Mouse (Mus musculus): ENCODE data around the gene Ly6g5c. TPM values are rescaled to one million over a fixed set of nuclear protein-coding genes. Genes with fewer than 3 reads are reported as not detected.
"Not testable (repeated sequence)": the region's sequence is repeated elsewhere in the genome, so short reads cannot be mapped to it uniquely, and the experiment has no call there.

Ly6g5c gene
- polyA plus RNA-seq, 2 experiments = not detected

- Histone ChIP-seq H3K27ac (replicated peaks; ENCODE audit: low read depth, low read length) (peak overlapping the region; percentile 71), H3K4me3 (replicated peaks; ENCODE audit: low read length) (peak overlapping the region; percentile 98), H3K27me3 (ENCODE audit: control insufficient read depth, insufficient read depth, low read length) (no peaks in the 10 kb centered on the region), H3K4me2 (replicated peaks; ENCODE audit: low read depth, low read length, severe bottlenecking) (peak overlapping the region; percentile 74), H3K4me1 (ENCODE audit: control insufficient read depth, insufficient read depth, low read length) (peaks cover 12% of the 10 kb centered on the region), H3K36me3 (ENCODE audit: control insufficient read depth, insufficient read depth, low read length) (peaks cover 46% of the 10 kb centered on the region), H3K9me3 (ENCODE audit: control insufficient read depth, low read length) (no peaks in the 10 kb centered on the region), H3K9ac (ENCODE audit: low read depth, low read length, severe bottlenecking) (peak overlapping the region; percentile 90)
- ATAC-seq (ENCODE audit: low FRiP score, low read depth) (no peak), DNase-seq (ENCODE audit: low spot score) (no peak)
- no peak for TF ChIP-seq POLR2A (IDR thresholded peaks at IDR 0.05; ENCODE audit: borderline replicate concordance, extremely low read depth, insufficient read depth, insufficient read length)
- WGBS = 0% methylated on average over 33 of the region's 33 CpGs
These were observed 12.7 kb downstream of the Ly6g5c start for GRCm38 (mm10) chr17:35120745-35121142.

- peak; percentile 68; the same call in 1 of the 2 replicates for TF ChIP-seq POLR2A (IDR thresholded peaks at IDR 0.05; ENCODE audit: borderline replicate concordance, extremely low read depth, insufficient read depth, insufficient read length)
- peaks cover 41% of the 10 kb centered on the region for H3K36me3 ChIP-seq (ENCODE audit: control insufficient read depth, insufficient read depth, low read length)
- peak within 1 kb of the TSS; percentile 98 for H3K4me3 ChIP-seq (replicated peaks; ENCODE audit: low read length)
- H3K4me1 ChIP-seq (ENCODE audit: control insufficient read depth, insufficient read depth, low read length) = peaks cover 12% of the 10 kb centered on the region
- DNase-seq (ENCODE audit: low spot score) (peak; percentile 100), ATAC-seq (ENCODE audit: low FRiP score, low read depth) (peak; percentile 96)
- H3K9me3 ChIP-seq (ENCODE audit: control insufficient read depth, low read length) = no peaks in the 10 kb centered on the region
- peak within 1 kb of the TSS; percentile 90 for H3K9ac ChIP-seq (ENCODE audit: low read depth, low read length, severe bottlenecking)
- peak within 1 kb of the TSS; percentile 74 for H3K4me2 ChIP-seq (replicated peaks; ENCODE audit: low read depth, low read length, severe bottlenecking)
- under 1% methylated on average over 49 of the region's 50 CpGs for WGBS
- peak within 1 kb of the TSS; percentile 84 for H3K27ac ChIP-seq (replicated peaks; ENCODE audit: low read depth, low read length)
- no peaks in the 10 kb centered on the region for H3K27me3 ChIP-seq (ENCODE audit: control insufficient read depth, insufficient read depth, low read length)
These were observed 13.2 kb downstream of the Ly6g5c start, which contains the start of gene Gpank1 for GRCm38 (mm10) chr17:35121143-35121799. TSS of gene Gpank1 (plus strand) at chr17:35121455.

GRCm38 (mm10) chr17:35121871-35122303 lies 13.8 kb downstream of the Ly6g5c start, which contains the start of gene Csnk2b:
TSS of gene Csnk2b (minus strand) at chr17:35122053.
- Histone ChIP-seq H3K27ac (replicated peaks; ENCODE audit: low read depth, low read length) (peak within 1 kb of the TSS; percentile 84), H3K9me3 (ENCODE audit: control insufficient read depth, low read length) (no peaks in the 10 kb centered on the region), H3K36me3 (ENCODE audit: control insufficient read depth, insufficient read depth, low read length) (peaks cover 36% of the 10 kb centered on the region), H3K4me3 (replicated peaks; ENCODE audit: low read length) (peak within 1 kb of the TSS; percentile 98), H3K4me1 (ENCODE audit: control insufficient read depth, insufficient read depth, low read length) (peaks cover 18% of the 10 kb centered on the region), H3K4me2 (replicated peaks; ENCODE audit: low read depth, low read length, severe bottlenecking) (peak within 1 kb of the TSS; percentile 74), H3K27me3 (ENCODE audit: control insufficient read depth, insufficient read depth, low read length) (no peaks in the 10 kb centered on the region), H3K9ac (ENCODE audit: low read depth, low read length, severe bottlenecking) (peak within 1 kb of the TSS; percentile 90)
- no peak for ATAC-seq (ENCODE audit: low FRiP score, low read depth)
- TF ChIP-seq POLR2A (IDR thresholded peaks at IDR 0.05; ENCODE audit: borderline replicate concordance, extremely low read depth, insufficient read depth, insufficient read length) = no peak
- peak; percentile 72 for DNase-seq (ENCODE audit: low spot score)
- under 1% methylated on average over 19 of the region's 19 CpGs for WGBS

GRCm38 (mm10) chr17:35123287-35123686 lies 15.2 kb downstream of the Ly6g5c start:
- Histone ChIP-seq H3K36me3 (ENCODE audit: control insufficient read depth, insufficient read depth, low read length) (peaks cover 30% of the 10 kb centered on the region), H3K4me1 (ENCODE audit: control insufficient read depth, insufficient read depth, low read length) (peaks cover 23% of the 10 kb centered on the region)
- ATAC-seq (ENCODE audit: low FRiP score, low read depth); H3K4me2 ChIP-seq (replicated peaks; ENCODE audit: low read depth, low read length, severe bottlenecking); H3K27ac ChIP-seq (replicated peaks; ENCODE audit: low read depth, low read length); H3K27me3 ChIP-seq (ENCODE audit: control insufficient read depth, insufficient read depth, low read length); H3K9ac ChIP-seq (ENCODE audit: low read depth, low read length, severe bottlenecking); H3K4me3 ChIP-seq (replicated peaks; ENCODE audit: low read length); H3K9me3 ChIP-seq (ENCODE audit: control insufficient read depth, low read length); DNase-seq (ENCODE audit: low spot score): not testable (repeated sequence)
- 94% methylated on average over 9 of the region's 9 CpGs for WGBS

DNA sequence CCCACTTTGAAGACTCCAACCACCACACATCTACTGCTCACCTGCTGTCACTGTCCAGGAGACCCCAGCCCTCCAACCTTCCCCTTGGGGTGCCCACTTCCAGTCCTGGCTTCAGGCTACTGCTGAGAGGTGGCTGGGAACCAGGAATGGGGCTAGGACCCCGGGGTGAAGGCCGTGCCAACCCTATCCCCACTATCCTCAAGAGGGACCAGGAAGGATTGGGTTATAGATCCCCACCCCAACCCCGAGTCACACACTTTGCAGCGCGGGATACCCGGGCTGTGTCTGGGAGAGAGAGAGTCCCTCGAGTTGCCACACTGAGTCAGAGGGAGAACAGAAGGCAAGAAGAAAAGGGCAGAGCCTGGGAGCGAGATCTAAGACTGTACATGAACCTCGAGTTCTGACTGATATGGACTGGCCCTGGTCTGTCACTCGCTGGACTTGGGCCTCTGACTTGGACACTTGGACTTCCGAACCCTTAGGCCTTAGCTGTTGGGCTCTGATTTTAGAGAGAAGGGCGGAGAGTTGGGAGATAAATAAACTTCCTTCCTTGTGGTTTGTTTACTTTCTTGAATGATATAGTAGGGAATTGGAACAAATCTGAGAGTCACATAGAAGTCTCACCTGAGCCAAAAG lies 16.3 kb downstream of the Ly6g5c start:
- H3K4me3 ChIP-seq (replicated peaks; ENCODE audit: low read length); H3K9me3 ChIP-seq (ENCODE audit: control insufficient read depth, low read length); H3K27me3 ChIP-seq (ENCODE audit: control insufficient read depth, insufficient read depth, low read length); H3K4me2 ChIP-seq (replicated peaks; ENCODE audit: low read depth, low read length, severe bottlenecking); H3K9ac ChIP-seq (ENCODE audit: low read depth, low read length, severe bottlenecking); DNase-seq (ENCODE audit: low spot score); H3K27ac ChIP-seq (replicated peaks; ENCODE audit: low read depth, low read length); ATAC-seq (ENCODE audit: low FRiP score, low read depth): not testable (repeated sequence)
- whole genome bisulfite sequencing = 91% methylated on average over 12 of the region's 12 CpGs
- Histone ChIP-seq H3K36me3 (ENCODE audit: control insufficient read depth, insufficient read depth, low read length) (peaks cover 26% of the 10 kb centered on the region), H3K4me1 (ENCODE audit: control insufficient read depth, insufficient read depth, low read length) (peaks cover 23% of the 10 kb centered on the region)
